Mouse (Mus musculus): ENCODE measurements at regions not wholly inside any gene's neighbourhood (a gene's known extent, or its start where the extent isn't known, plus 50 kb on each side); places are given as distances from the start of the nearest gene placed in this dataset.

GRCm38 (mm10) chr6:51173620-51174442 lies 258.6 kb upstream of the Nfe2l3 start:
- no peak for TF ChIP-seq SMC3 (IDR thresholded peaks at IDR 0.05; ENCODE audit: low read depth, low read length)
- TF ChIP-seq GABPA (IDR thresholded peaks at IDR 0.05; ENCODE audit: insufficient replicate concordance, low read depth, low read length): no peak
- TF ChIP-seq EP300 (IDR thresholded peaks at IDR 0.05; ENCODE audit: low read length): no peak
- no peak for TF ChIP-seq CTCF (conservative IDR thresholded peaks at IDR 0.05 in 1 of 2, IDR thresholded peaks at IDR 0.05 in 1 of 2; ENCODE audit: low read depth in 2 of 2, low read length in 2 of 2)
- no peak for TF ChIP-seq POLR2A (IDR thresholded peaks at IDR 0.05; ENCODE audit: low read depth, low read length)
